Comparison of ENCODE assay signal across 24 mouse cellular contexts in the genomic region with DNA sequence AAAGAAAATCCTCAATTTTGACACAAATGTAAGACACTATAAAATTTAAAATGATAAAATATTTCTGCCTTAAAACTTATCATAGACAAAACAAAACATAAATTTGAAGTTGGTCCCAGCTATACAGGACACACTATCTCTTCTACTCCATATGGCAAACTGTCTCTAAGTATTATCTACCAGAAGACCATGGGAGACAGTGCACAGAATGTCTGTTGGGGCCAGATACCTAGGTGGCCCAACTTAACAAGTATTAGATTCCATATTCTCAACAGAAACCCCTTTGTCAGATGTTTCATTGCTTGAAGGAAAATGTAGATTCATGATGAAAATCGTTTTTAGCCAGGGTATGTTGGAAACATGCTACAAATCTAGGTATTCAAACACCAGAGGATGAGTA.
"Had no signal": no experiment of that assay in that cellular context is flagged by ENCODE, and none has a peak within 500 bp of the region (broad histone marks: within the 10 kb centered on the region; RNA-seq: fewer than 3 reads in every experiment).

No protein-coding gene starts in this region.

- H3K9ac ChIP-seq: heart, embryonic 12.5 days; hindbrain, embryonic 12.5 days; hindbrain, embryonic 14.5 days; intestine, embryonic 15.5 days; limb, embryonic 12.5 days had no signal

- H3K27me3 ChIP-seq: heart, embryonic 12.5 days; hindbrain, embryonic 12.5 days; intestine, embryonic 15.5 days; limb, embryonic 12.5 days had no signal

- DNase-seq: gastrocnemius, adult 2 months; gastrocnemius, postnatal 10 days; gastrocnemius, postnatal 25 days; heart, adult 18-20 months; heart, postnatal 10 days; heart, postnatal 4 days; kidney, adult 18-20 months; kidney, adult 8-10 months; kidney, postnatal 10 days; kidney, postnatal 25 days; kidney, postnatal 4 days; layer of hippocampus, adult 9-11 months; layer of hippocampus, postnatal 36 days had no signal

- ATAC-seq: hindbrain, embryonic 16.5 days; inflammation-experienced regulatory T-cells, adult 6 months; intestine, embryonic 15.5 days; intestine, postnatal 0 days had no signal

- H3K9me3 ChIP-seq: heart, embryonic 10.5 days; hindbrain, embryonic 10.5 days; hindbrain, embryonic 12.5 days; intestine, embryonic 15.5 days; limb, embryonic 10.5 days; limb, embryonic 12.5 days had no signal

- H3K36me3 ChIP-seq: heart, embryonic 10.5 days; heart, embryonic 12.5 days; hindbrain, embryonic 10.5 days; hindbrain, embryonic 12.5 days; intestine, embryonic 15.5 days; limb, embryonic 10.5 days; limb, embryonic 12.5 days had no signal

- H3K4me2 ChIP-seq: heart, embryonic 12.5 days; hindbrain, embryonic 12.5 days; hindbrain, embryonic 14.5 days; intestine, embryonic 15.5 days; limb, embryonic 12.5 days had no signal

- H3K4me3 ChIP-seq: gastrocnemius, adult 2 months; heart, embryonic 10.5 days; heart, embryonic 12.5 days; hindbrain, embryonic 10.5 days; hindbrain, embryonic 12.5 days; intestine, embryonic 15.5 days; limb, embryonic 10.5 days; limb, embryonic 12.5 days had no signal

- H3K4me1 ChIP-seq: heart, embryonic 10.5 days; heart, embryonic 12.5 days; hindbrain, embryonic 10.5 days; hindbrain, embryonic 12.5 days; intestine, embryonic 15.5 days; limb, embryonic 10.5 days; limb, embryonic 12.5 days had no signal

- H3K27ac ChIP-seq: gastrocnemius, adult 2 months; heart, embryonic 10.5 days; hindbrain, embryonic 10.5 days; hindbrain, embryonic 12.5 days; hindbrain, embryonic 14.5 days; intestine, embryonic 15.5 days; limb, embryonic 10.5 days; limb, embryonic 12.5 days had no signal
